8 mouse cellular contexts compared by ENCODE assay signal in genomic region chr4:43656339-43657109, GRCm38 (mm10). TPM values are rescaled to one million over a fixed set of nuclear protein-coding genes. Genes with fewer than 3 reads are reported as not detected.
DNase-seq lines count a peak whose midpoint lies in the region; ATAC-seq and TF ChIP-seq lines count a peak whose summit lies in the region.

Hint2 (minus strand) TSS chr4:43656466.

- H3K27me3 ChIP-seq in hindbrain, embryonic 10.5 days (ENCODE audit: insufficient read depth, poor library complexity, severe bottlenecking): peaks cover 21% of the 10 kb centered on the region
- no peaks in the 10 kb centered on the region for H3K27me3 ChIP-seq in lung, postnatal 0 days (replicated peaks; ENCODE audit: insufficient read depth, low read length)

- peak within 1 kb of the TSS; percentile 94 for H3K27ac ChIP-seq in hindbrain, embryonic 10.5 days
- peak within 1 kb of the TSS; percentile 86 for H3K27ac ChIP-seq in lung, postnatal 0 days (ENCODE audit: low read length)

- peak; percentile 11 for DNase-seq in MN1 (ENCODE audit: low spot score)
- DNase-seq in cerebellum, adult 9-10 months: peak; percentile 100
- DNase-seq in hindbrain, embryonic 10.5 days (ENCODE audit: low spot score): peak; percentile 95
- peak; percentile 97 for DNase-seq in layer of hippocampus, adult 9-11 months
- DNase-seq in lung, postnatal 0 days (ENCODE audit: low spot score): peak; percentile 98
- DNase-seq in ovary, postnatal 14 days (ENCODE audit: low spot score): peak; percentile 86
- DNase-seq in thymus, postnatal 14 days: peak; percentile 95

- 2% methylated on average over 34 of the region's 34 CpGs for WGBS in hindbrain, embryonic 10.5 days
- under 1% methylated on average over 34 of the region's 34 CpGs for WGBS in lung, postnatal 0 days

- peak; percentile 35; the same call in 1 of the 2 replicates for TF ChIP-seq CTCF in lung, postnatal 0 days (IDR thresholded peaks at IDR 0.05)

- peak within 1 kb of the TSS; percentile 88 for H3K4me3 ChIP-seq in hindbrain, embryonic 10.5 days
- H3K4me3 ChIP-seq in lung, postnatal 0 days (ENCODE audit: low read depth, low read length): peak within 1 kb of the TSS; percentile 61

- peaks cover 41% of the 10 kb centered on the region for H3K4me1 ChIP-seq in hindbrain, embryonic 10.5 days (replicated peaks)
- peaks cover 5% of the 10 kb centered on the region; the same call in 1 of the 2 replicates for H3K4me1 ChIP-seq in lung, postnatal 0 days (ENCODE audit: insufficient read depth, low read depth, low read length)

- peak within 1 kb of the TSS; percentile 66 for H3K9ac ChIP-seq in lung, postnatal 0 days (replicated peaks; ENCODE audit: low read depth)

- no peaks in the 10 kb centered on the region for H3K9me3 ChIP-seq in hindbrain, embryonic 10.5 days
- H3K9me3 ChIP-seq in lung, postnatal 0 days (ENCODE audit: low read length): no peaks in the 10 kb centered on the region

- peak; percentile 92 for ATAC-seq in frontal cortex, adult (ENCODE audit: low TSS enrichment)
- peak; percentile 96 for ATAC-seq in lung, postnatal 0 days

- H3K36me3 ChIP-seq in hindbrain, embryonic 10.5 days: peaks cover 10% of the 10 kb centered on the region
- H3K36me3 ChIP-seq in lung, postnatal 0 days (ENCODE audit: insufficient read depth, low read length): no peaks in the 10 kb centered on the region

- peak within 1 kb of the TSS; percentile 83 for H3K4me2 ChIP-seq in lung, postnatal 0 days (replicated peaks; ENCODE audit: low read depth, low read length)

- TF ChIP-seq EP300 in lung, postnatal 0 days (IDR thresholded peaks at IDR 0.05): peak; percentile 50; the same call in 1 of the 2 replicates

RNA-seq across cellular contexts. Expression of gene Hint2, which starts in this region (rescaled TPM):
- 76.4 and 82.0 TPM in 2 replicates for polyA plus RNA-seq in hindbrain, embryonic 10.5 days (2016; fragmentation: Nextera tagmentation; extraction: Ambion mirVana)
- 128 and 132 TPM in 2 replicates for polyA plus RNA-seq in lung, postnatal 0 days (2015; fragmentation: Nextera tagmentation; extraction: Ambion mirVana)

Comparison
In these comparisons a context has a peak if more than half of its experiments do, and no peak if none do; other contexts are left out.
1. Peak in every context shown above with its lines: DNase-seq, ATAC-seq, H3K4me3 ChIP-seq and H3K27ac ChIP-seq.
2. DNase-seq: peak in every context shown above with its lines; median percentile 100 in cerebellum, adult 9-10 months; 98 in lung, postnatal 0 days; 97 in layer of hippocampus, adult 9-11 months; 95 in hindbrain, embryonic 10.5 days; 95 in thymus, postnatal 14 days; 86 in ovary, postnatal 14 days; 11 in MN1.